Mouse (Mus musculus) embryonic fibroblast, embryonic 13.5 days (primary cell): ENCODE measurements at regions not wholly inside any gene's neighbourhood (a gene's known extent, or its start where the extent isn't known, plus 50 kb on each side); places are given as distances from the start of the nearest gene placed in this dataset.

Experiments used
- CTCF ChIP-seq: IDR thresholded peaks from 2 replicates; pipeline ENCODE4 v1.5.1; 2011; ENCODE audit warnings: mild to moderate bottlenecking, control low read depth, low read length, moderate library complexity, borderline replicate concordance; ENCODE audit not compliant: insufficient read depth
- POLR2A ChIP-seq: IDR thresholded peaks from 2 replicates; pipeline ENCODE4 v1.6.1; 2011; ENCODE audit warnings: low read depth, mild to moderate bottlenecking, control low read depth, low read length, moderate library complexity

DNA sequence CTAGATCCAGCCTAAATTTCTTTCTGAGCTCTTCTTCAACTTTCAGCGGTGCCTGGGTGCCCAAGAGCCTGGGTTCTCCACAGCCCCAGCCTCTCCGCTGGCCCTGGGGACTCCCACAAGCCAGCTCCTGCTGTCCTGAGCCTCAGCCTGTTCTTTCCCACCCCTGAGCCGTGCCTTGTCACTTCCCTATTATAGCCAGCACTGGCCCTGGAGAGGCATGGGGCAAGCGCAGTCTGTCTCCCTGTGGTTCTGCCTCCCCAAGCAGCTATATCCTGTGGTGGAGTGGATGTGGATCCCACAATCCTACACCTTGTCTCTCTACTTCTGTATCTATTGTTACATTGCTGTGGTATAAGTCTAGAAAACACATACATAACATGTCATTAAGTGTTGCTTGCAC is 128.6 kb upstream of the Hgf start:
- TF ChIP-seq POLR2A = no peak
- no peak for TF ChIP-seq CTCF
